Mouse (Mus musculus) MEL (cell line): ENCODE measurements around the gene Trim58. TPM values are rescaled to one million over a fixed set of nuclear protein-coding genes. Genes with fewer than 3 reads are reported as not detected.

Source experiments
- polyA plus RNA-seq, 2 experiments: library from polyadenylated mRNA; stranded (reverse) in 1 of 2; unstranded in 1 of 2; fragments of >175 nt in 1 of 2; fragments of >200 nt in 1 of 2; gene quantifications; 2 replicates each; pipeline versions ENCODE4 v1.2.1 to v1.2.4; 2012; ENCODE audit warnings: low replicate concordance in 2 of 2, low read depth in 1 of 2; ENCODE audit not compliant: insufficient read length in 2 of 2, insufficient read depth in 1 of 2, missing spikeins in 1 of 2
- total RNA-seq: library from RNA; depleted of rRNA; stranded (reverse); fragments of 300-350 nt; gene quantifications from 2 replicates; pipeline ENCODE4 v1.2.3, GENCODE M21; 2012; rRNA removed

The Trim58 gene
- total and polyA plus RNA-seq, 3 experiments: 4.0 to 14.1 TPM; not detected in 1

Other genes with a start within 250 kb of the Trim58 start
- not detected in 2 replicates for gene 1810065E05Rik, start 219.4 kb upstream of the Trim58 start, total RNA-seq
- not detected for gene 1810065E05Rik, start 219.4 kb upstream of the Trim58 start, polyA plus RNA-seq
- gene Gm12253, start 207.9 kb upstream of the Trim58 start, total RNA-seq: not detected in 2 replicates
- gene Gm12253, start 207.9 kb upstream of the Trim58 start, polyA plus RNA-seq: 100 to 1,000 TPM in 1 of 2 experiments, not detected in 1; 109 TPM
- not detected in 2 replicates for gene Lypd9, start 187.5 kb upstream of the Trim58 start, total RNA-seq
- not detected for gene Lypd9, start 187.5 kb upstream of the Trim58 start, polyA plus RNA-seq
- not detected in 2 replicates for gene Olfr30, start 178.2 kb upstream of the Trim58 start, total RNA-seq
- not detected for gene Olfr30, start 178.2 kb upstream of the Trim58 start, polyA plus RNA-seq
- gene Olfr332, start 147.9 kb upstream of the Trim58 start, total RNA-seq: not detected in 2 replicates
- gene Olfr332, start 147.9 kb upstream of the Trim58 start, polyA plus RNA-seq: not detected
- gene Olfr331, start 137.9 kb upstream of the Trim58 start, total RNA-seq: not detected in 2 replicates
- not detected for gene Olfr331, start 137.9 kb upstream of the Trim58 start, polyA plus RNA-seq
- not detected in 2 replicates for gene Olfr330, start 105.6 kb upstream of the Trim58 start, total RNA-seq
- gene Olfr330, start 105.6 kb upstream of the Trim58 start, polyA plus RNA-seq: not detected
- not detected in 2 replicates for gene Olfr329-ps, start 94.0 kb upstream of the Trim58 start, total RNA-seq
- gene Olfr329-ps, start 94.0 kb upstream of the Trim58 start, polyA plus RNA-seq: not detected
- gene Olfr328, start 84.8 kb upstream of the Trim58 start, total RNA-seq: 0.04 and 0.07 TPM in 2 replicates
- gene Olfr328, start 84.8 kb upstream of the Trim58 start, polyA plus RNA-seq: not detected
- gene Olfr224, start 69.9 kb upstream of the Trim58 start, total RNA-seq: not detected in 2 replicates
- not detected for gene Olfr224, start 69.9 kb upstream of the Trim58 start, polyA plus RNA-seq
- not detected in 2 replicates for gene Olfr325, start 62.7 kb upstream of the Trim58 start, total RNA-seq
- not detected for gene Olfr325, start 62.7 kb upstream of the Trim58 start, polyA plus RNA-seq
- gene Olfr324, start 45.4 kb upstream of the Trim58 start, total RNA-seq: not detected in 2 replicates
- gene Olfr324, start 45.4 kb upstream of the Trim58 start, polyA plus RNA-seq: not detected
- gene 2210407C18Rik, start 24.4 kb upstream of the Trim58 start, total RNA-seq: not detected in 2 replicates
- gene 2210407C18Rik, start 24.4 kb upstream of the Trim58 start, polyA plus RNA-seq: not detected
- not detected in 2 replicates for gene Olfr323, start 10.0 kb upstream of the Trim58 start, total RNA-seq
- not detected for gene Olfr323, start 10.0 kb upstream of the Trim58 start, polyA plus RNA-seq
- not detected in 2 replicates for gene Olfr322, start 18.3 kb downstream of the Trim58 start, total RNA-seq
- gene Olfr322, start 18.3 kb downstream of the Trim58 start, polyA plus RNA-seq: not detected
- gene Olfr320, start 40.6 kb downstream of the Trim58 start, total RNA-seq: not detected in 2 replicates
- gene Olfr320, start 40.6 kb downstream of the Trim58 start, polyA plus RNA-seq: not detected
- gene Olfr319, start 58.7 kb downstream of the Trim58 start, total RNA-seq: not detected in 2 replicates
- gene Olfr319, start 58.7 kb downstream of the Trim58 start, polyA plus RNA-seq: not detected
- gene Olfr318, start 83.5 kb downstream of the Trim58 start, total RNA-seq: not detected in 2 replicates
- gene Olfr318, start 83.5 kb downstream of the Trim58 start, polyA plus RNA-seq: under 1 TPM in 1 of 2 experiments, not detected in 1; 0.06 TPM
- gene Olfr317, start 98.7 kb downstream of the Trim58 start, total RNA-seq: not detected in 2 replicates
- not detected for gene Olfr317, start 98.7 kb downstream of the Trim58 start, polyA plus RNA-seq
- not detected in 2 replicates for gene Olfr316, start 112.3 kb downstream of the Trim58 start, total RNA-seq
- not detected for gene Olfr316, start 112.3 kb downstream of the Trim58 start, polyA plus RNA-seq
- not detected in 2 replicates for gene Olfr315, start 132.7 kb downstream of the Trim58 start, total RNA-seq
- gene Olfr315, start 132.7 kb downstream of the Trim58 start, polyA plus RNA-seq: not detected
- gene Olfr314, start 142.5 kb downstream of the Trim58 start, total RNA-seq: not detected in 2 replicates
- not detected for gene Olfr314, start 142.5 kb downstream of the Trim58 start, polyA plus RNA-seq
- not detected in 2 replicates for gene Fam183b, start 161.5 kb downstream of the Trim58 start, total RNA-seq
- gene Fam183b, start 161.5 kb downstream of the Trim58 start, polyA plus RNA-seq: not detected
- not detected in 2 replicates for gene Olfr313, start 174.5 kb downstream of the Trim58 start, total RNA-seq
- not detected for gene Olfr313, start 174.5 kb downstream of the Trim58 start, polyA plus RNA-seq
- gene Olfr312, start 188.8 kb downstream of the Trim58 start, total RNA-seq: not detected in 2 replicates
- gene Olfr312, start 188.8 kb downstream of the Trim58 start, polyA plus RNA-seq: not detected
- gene Olfr311, start 198.8 kb downstream of the Trim58 start, total RNA-seq: not detected in 2 replicates
- not detected for gene Olfr311, start 198.8 kb downstream of the Trim58 start, polyA plus RNA-seq
- gene Gm12258, start 206.7 kb downstream of the Trim58 start, total RNA-seq: 1.7 and 2.1 TPM in 2 replicates
- 1 to 10 TPM in 1 of 2 experiments, not detected in 1; 2.5 TPM for gene Gm12258, start 206.7 kb downstream of the Trim58 start, polyA plus RNA-seq
- 5.8 and 6.9 TPM in 2 replicates for gene 2810021J22Rik, start 226.8 kb downstream of the Trim58 start, total RNA-seq
- 1 to 10 TPM in 1 of 2 experiments, not detected in 1; 6.2 TPM for gene 2810021J22Rik, start 226.8 kb downstream of the Trim58 start, polyA plus RNA-seq